Mouse (Mus musculus) kidney, adult 11 months (tissue): ENCODE measurements at regions not wholly inside any gene's neighbourhood (a gene's known extent, or its start where the extent isn't known, plus 50 kb on each side); places are given as distances from the start of the nearest gene placed in this dataset.

Source experiments
- DNase-seq: peaks from one replicate; pipeline ENCODE4 v3.0.0; 2022

DNA sequence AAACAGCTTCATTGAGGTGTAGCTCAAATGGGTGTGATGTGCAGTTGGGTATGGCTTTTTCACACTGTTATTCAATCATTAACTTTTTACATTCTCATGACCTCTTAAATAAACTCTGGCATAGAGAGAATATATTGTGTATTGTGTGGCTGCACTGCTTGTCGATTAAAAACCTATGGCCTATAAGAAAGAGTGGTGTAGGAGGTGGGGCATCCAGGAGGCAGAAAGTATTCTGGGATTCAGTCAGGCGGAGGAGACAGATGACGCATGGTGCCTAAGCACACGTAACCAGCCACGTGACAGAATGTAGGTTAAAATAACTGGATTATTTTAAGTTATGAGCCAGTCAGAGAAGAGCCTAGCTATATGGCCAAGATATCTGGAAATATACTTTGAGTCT is 78.2 kb upstream of the Slc16a7 start:
- no peak for DNase-seq

DNA sequence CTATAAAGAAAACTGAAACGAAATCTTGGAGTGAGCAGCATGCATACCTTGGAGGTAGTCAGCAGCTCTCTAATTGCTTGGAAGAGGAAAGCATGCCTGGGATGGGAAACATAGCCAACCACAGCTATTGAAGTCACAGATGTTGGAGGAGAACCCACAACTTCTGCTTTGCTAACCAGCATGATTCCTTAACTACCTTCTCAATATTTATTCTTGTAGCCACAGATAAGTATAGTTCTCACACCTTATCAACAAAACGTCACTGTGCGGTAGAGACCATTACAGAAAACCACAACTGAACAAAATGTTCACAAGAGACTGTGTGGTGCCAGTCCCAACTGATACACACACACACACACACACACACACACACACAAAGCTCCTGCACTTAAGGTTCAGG is 99.1 kb upstream of the Slc16a7 start:
- no peak for DNase-seq

- DNase-seq: peak; percentile 72
Measured at GRCm38 (mm10) chr10:125490395-125490794, 101.1 kb upstream of the Slc16a7 start.

- no peak for DNase-seq
Measured at GRCm38 (mm10) chr10:125494489-125494888, 105.2 kb upstream of the Slc16a7 start.

DNA sequence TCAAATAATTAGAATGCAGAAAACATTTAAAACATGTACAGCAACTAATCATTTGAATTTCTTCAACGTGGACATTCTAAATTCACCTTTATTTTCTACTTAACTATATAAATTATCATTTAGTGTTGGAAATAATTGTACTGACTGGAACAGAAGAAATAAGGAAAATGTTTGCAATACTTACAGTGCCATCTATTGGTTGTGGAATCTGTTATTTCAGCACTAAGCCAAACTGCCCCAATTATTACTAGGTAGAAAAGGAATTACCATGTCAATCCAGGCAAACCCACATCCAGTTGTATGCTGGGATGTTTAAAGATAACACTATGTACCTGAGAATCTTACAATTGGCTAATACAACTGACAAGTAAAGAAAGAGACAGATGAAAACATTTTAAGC is 109.1 kb upstream of the Slc16a7 start:
- DNase-seq: no peak

DNA sequence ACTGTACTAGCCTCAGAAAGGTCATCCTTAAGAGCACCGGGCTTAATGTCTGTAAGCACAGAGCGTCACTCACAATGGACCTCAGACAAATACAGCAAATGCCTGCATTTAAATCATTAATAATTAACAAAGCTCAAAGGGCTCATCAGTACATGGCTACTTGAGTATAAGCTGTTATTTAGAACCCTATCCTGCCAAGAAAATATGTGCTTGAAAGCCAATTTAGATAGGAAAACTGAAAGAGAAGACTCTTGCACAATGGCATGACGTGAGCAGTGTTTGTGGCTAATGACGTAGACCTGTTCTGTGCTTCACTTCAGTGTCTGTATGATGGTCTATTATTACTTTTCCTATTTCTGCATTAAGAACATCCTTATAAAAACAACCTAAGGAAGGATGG is 111.1 kb upstream of the Slc16a7 start:
- DNase-seq: no peak

GRCm38 (mm10) chr10:125515026-125515425 is 125.8 kb upstream of the Slc16a7 start:
- no peak for DNase-seq

GRCm38 (mm10) chr10:125530876-125531275 is 141.6 kb upstream of the Slc16a7 start:
- no peak for DNase-seq

DNA sequence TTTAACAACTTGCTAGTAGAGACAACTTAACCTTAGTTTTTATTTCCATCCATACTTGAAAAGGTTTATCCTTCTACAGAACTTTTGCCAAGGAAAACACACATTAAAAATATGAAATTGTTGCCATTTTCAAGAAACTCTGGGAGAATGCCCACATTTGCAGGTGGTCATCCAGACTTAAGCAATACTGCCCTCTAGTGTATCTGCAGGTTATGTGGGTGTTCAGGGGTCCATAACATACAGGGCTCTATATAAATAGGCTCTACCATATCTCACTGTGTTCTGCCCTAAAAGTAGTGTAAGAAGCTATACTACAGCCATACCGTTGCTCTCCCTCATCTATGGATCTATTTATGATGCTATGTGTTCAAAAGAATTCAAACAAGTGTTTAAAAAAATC is 149.1 kb upstream of the Slc16a7 start:
- DNase-seq: no peak

- DNase-seq: no peak
Measured at GRCm38 (mm10) chr10:125586489-125587147, 197.4 kb upstream of the Slc16a7 start.

GRCm38 (mm10) chr10:125593006-125593405 is 203.7 kb upstream of the Slc16a7 start:
- no peak for DNase-seq

- DNase-seq: no peak
Measured at GRCm38 (mm10) chr10:125607787-125608617, 218.7 kb upstream of the Slc16a7 start.

GRCm38 (mm10) chr10:125610353-125610752 is 221.1 kb upstream of the Slc16a7 start:
- DNase-seq: no peak

DNA sequence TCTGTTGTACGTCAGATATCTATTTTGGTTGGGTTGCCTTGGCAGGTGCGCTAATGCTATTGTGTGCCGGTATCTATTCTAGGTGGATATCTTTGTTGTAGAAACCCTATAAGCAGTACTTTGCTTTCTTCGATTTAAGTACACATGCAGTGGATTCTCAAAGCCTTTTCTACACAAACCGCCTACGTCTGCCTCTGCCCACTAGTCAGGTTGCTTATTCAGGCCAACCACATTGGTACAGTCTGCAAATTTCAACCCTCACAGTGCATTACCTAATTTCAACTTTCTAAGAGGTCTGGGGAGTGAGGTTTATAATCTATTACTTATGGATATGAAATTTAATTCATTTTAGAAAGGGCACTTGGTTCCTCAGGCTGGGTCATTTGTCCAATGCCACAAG is 223.5 kb upstream of the Slc16a7 start:
- DNase-seq: no peak

- no peak for DNase-seq
Measured at GRCm38 (mm10) chr10:125621376-125621775, 232.1 kb upstream of the Slc16a7 start.

DNA sequence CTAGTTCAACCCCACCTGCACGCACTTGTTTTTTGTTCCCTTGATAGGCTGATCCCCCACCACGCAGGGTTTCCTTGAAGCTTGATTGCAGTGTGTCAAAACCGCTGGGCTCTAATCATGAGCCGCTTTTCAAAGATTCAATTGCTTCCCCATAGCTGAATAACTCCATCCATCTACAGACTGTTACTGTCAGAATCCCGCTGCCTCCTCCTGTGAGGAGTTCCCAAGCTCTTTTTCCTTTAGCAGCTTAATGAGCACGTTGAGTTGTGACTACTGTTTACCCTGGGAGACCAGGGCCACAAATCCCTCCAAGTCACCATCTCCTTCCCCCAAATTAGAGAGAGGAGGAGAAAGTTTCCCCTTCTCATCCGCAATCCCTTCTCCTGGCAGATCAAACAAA is 234.6 kb upstream of the Slc16a7 start:
- no peak for DNase-seq

DNA sequence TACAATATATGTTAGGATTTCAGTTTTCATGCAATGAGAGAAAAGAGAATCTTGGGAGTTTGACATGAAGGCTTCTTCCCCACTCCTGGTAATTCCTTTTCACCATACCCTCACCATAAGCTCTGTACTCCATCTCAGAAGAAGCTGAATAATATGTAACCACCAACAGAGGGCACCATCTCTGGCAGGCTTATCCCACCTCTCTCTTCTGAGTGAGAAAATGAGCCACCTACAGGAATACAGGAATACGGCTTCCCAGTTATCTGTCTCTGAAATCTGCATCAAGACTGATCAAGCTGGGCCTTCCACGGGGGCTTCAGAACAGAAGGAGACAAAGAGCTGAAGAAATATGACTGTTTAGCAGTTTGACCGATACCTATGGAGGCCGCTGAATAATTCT is 278.6 kb upstream of the Slc16a7 start:
- no peak for DNase-seq

DNA sequence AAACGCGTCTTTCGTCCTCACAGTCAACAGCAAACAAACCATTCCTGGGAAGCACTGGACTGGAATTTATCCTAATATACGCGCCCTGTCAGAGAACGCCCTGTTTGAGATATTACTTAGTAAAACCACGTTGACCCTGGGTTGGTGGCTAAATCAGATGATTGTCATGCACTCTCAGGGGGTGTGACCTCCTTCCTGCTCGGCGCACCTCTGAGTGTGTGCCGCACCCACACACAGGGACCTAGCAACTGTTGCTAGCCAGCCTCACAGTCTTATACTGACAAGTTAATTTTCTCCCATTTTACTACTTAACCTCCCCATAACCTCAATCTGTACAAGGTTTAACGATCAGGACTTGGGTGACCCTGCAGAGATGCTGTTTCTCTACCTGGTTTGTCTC is 284.4 kb upstream of the Slc16a7 start:
- no peak for DNase-seq

DNA sequence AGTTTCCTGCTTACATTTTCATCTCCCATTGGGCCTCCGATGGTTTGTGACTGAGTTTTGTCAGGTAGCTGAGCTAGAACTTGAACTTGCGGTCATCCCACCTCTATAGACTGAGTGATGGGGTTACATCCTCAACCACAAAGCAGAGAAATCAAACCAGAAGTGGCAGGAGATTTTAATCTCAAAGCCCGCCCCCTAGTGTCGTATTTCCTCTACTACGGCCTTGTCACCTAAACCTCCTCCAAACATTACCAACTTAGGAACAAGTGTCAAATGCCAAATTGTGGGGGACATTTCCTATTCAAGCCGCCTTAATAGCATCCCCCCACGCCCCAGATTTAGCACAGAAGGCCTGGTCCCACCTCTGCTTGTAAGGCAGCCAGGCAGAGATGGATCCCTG is 286.3 kb upstream of the Lrig3 start:
- no peak for DNase-seq

- no peak for DNase-seq
Measured at GRCm38 (mm10) chr10:125685130-125685529, 280.8 kb upstream of the Lrig3 start.

GRCm38 (mm10) chr10:125693505-125693904 is 272.5 kb upstream of the Lrig3 start:
- no peak for DNase-seq

DNA sequence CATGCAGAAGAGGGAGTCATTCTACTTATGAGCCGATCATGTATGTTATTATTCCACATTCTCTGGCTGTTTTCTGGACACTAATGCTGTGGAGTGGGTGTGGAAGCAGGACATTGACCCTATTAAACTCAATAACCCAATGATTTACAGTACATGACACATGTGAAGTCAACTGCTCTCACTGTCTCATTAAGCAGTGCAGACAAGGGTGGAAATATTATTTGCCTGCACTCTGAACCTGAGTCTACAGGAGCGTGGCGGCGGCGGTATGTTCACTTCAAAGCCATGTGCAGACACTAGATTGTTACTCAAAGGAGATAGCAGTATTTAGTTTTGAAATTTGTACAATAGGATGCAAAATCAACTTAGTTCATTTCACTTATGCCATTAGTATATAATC is 269.8 kb upstream of the Lrig3 start:
- no peak for DNase-seq

GRCm38 (mm10) chr10:125725077-125725680 is 240.8 kb upstream of the Lrig3 start:
- peak; percentile 62 for DNase-seq

DNA sequence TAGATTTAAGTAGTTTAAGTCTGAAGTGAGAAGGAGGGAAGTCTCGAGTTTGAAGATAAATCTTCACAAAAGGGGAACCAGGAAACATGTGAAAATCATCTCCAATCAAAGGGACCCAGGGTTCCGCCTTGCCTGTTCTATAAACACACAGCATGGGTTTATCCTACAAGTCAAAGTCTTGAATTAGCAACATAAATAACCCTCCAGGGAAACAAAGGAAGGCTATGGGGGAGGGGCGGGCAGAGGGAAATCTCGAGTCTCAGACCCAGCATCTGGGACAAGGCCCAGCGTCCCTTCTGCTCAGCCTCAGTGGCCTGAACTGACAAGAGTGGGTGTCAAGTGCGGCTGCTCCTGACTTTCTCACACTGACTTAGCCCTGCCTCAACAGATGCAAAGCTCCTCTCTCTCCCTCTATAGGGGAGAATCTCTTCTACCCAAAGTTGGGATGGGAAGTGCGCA is 240.3 kb upstream of the Lrig3 start:
- no peak for DNase-seq
